Mouse (Mus musculus) heart, postnatal 4 days (tissue): ENCODE measurements around the gene Olfr578. TPM values are rescaled to one million over a fixed set of nuclear protein-coding genes. Genes with fewer than 3 reads are reported as not detected.

Experiments
- DNase-seq: peaks from one replicate; pipeline ENCODE4 v3.0.0; 2021
- total RNA-seq, 2 experiments: library from RNA; stranded (reverse); gene quantifications; 2 replicates each; pipeline ENCODE4 v1.2.3; 2021

The Olfr578 gene
- total RNA-seq: not detected

- no peak for DNase-seq
These were observed at the start of gene Olfr578 for GRCm38 (mm10) chr7:102989224-102989623. Olfr578 (minus strand) TSS chr7:102989324.

- no peak for DNase-seq
These were observed 48.6 kb upstream of the Olfr578 start, which contains the start of gene Olfr582 for GRCm38 (mm10) chr7:103037724-103038123. Olfr582 (plus strand) TSS chr7:103038024.

- DNase-seq: no peak
These were observed 13.3 kb downstream of the Olfr578 start, which contains the start of gene Olfr577 for GRCm38 (mm10) chr7:102975843-102976242. Olfr577 (minus strand) TSS chr7:102975943.

GRCm38 (mm10) chr7:102974399-102974798, 14.7 kb downstream of the Olfr578 start:
- no peak for DNase-seq

GRCm38 (mm10) chr7:102962360-102962759, 26.8 kb downstream of the Olfr578 start, which contains the start of gene Olfr576:
Olfr576 (plus strand) TSS chr7:102962660.
- DNase-seq: no peak

GRCm38 (mm10) chr7:102958593-102958992, 30.5 kb downstream of the Olfr578 start, which contains the start of gene Olfr575:
Olfr575 (minus strand) TSS chr7:102958775.
- DNase-seq: no peak

GRCm38 (mm10) chr7:102958137-102958536, 31.0 kb downstream of the Olfr578 start:
- no peak for DNase-seq

- no peak for DNase-seq
These were observed 38.4 kb downstream of the Olfr578 start for GRCm38 (mm10) chr7:102950732-102951131.

GRCm38 (mm10) chr7:102948167-102948566, 41.0 kb downstream of the Olfr578 start, which contains the start of gene Olfr574:
Olfr574 (plus strand) TSS chr7:102948467.
- no peak for DNase-seq

- DNase-seq: no peak
These were observed 45.7 kb downstream of the Olfr578 start for GRCm38 (mm10) chr7:102943417-102943816.

- DNase-seq: no peak
These were observed 46.6 kb downstream of the Olfr578 start, which contains the start of gene Olfr573-ps1 for GRCm38 (mm10) chr7:102942475-102942874. Olfr573-ps1 (minus strand) TSS chr7:102942575.

Other genes with a start within 250 kb of the Olfr578 start
- under 1 TPM; 0.19 to 0.23 TPM for gene Olfr560, start 230.0 kb downstream of the Olfr578 start, total RNA-seq
- gene Olfr78, start 229.9 kb downstream of the Olfr578 start, total RNA-seq: 1 to 10 TPM; 1.1 to 1.4 TPM
- gene Olfr561, start 218.1 kb downstream of the Olfr578 start, total RNA-seq: not detected
- not detected for gene Olfr564, start 185.8 kb downstream of the Olfr578 start, total RNA-seq
- gene Olfr566, start 130.6 kb downstream of the Olfr578 start, total RNA-seq: not detected
- not detected for gene Olfr568, start 112.2 kb downstream of the Olfr578 start, total RNA-seq
- gene Olfr569, start 98.4 kb downstream of the Olfr578 start, total RNA-seq: not detected
- not detected for gene Olfr570, start 94.7 kb downstream of the Olfr578 start, total RNA-seq
- gene Olfr571, start 71.8 kb downstream of the Olfr578 start, total RNA-seq: not detected
- gene Olfr572, start 64.9 kb downstream of the Olfr578 start, total RNA-seq: not detected
- gene Olfr573-ps1, start 46.7 kb downstream of the Olfr578 start, total RNA-seq: not detected
- not detected for gene Olfr574, start 40.9 kb downstream of the Olfr578 start, total RNA-seq
- not detected for gene Olfr575, start 30.5 kb downstream of the Olfr578 start, total RNA-seq
- gene Olfr576, start 26.7 kb downstream of the Olfr578 start, total RNA-seq: not detected
- not detected for gene Olfr577, start 13.4 kb downstream of the Olfr578 start, total RNA-seq
- not detected for gene Olfr582, start 48.7 kb upstream of the Olfr578 start, total RNA-seq
- not detected for gene Olfr583, start 62.0 kb upstream of the Olfr578 start, total RNA-seq
- not detected for gene Olfr584, start 92.6 kb upstream of the Olfr578 start, total RNA-seq
- not detected for gene Olfr585, start 108.4 kb upstream of the Olfr578 start, total RNA-seq
- not detected for gene Olfr586, start 136.3 kb upstream of the Olfr578 start, total RNA-seq
- not detected for gene Olfr588-ps1, start 151.6 kb upstream of the Olfr578 start, total RNA-seq
- gene Olfr589, start 167.0 kb upstream of the Olfr578 start, total RNA-seq: not detected
- gene Olfr591, start 189.0 kb upstream of the Olfr578 start, total RNA-seq: not detected
- gene Olfr592, start 195.5 kb upstream of the Olfr578 start, total RNA-seq: not detected
- not detected for gene Olfr593, start 222.5 kb upstream of the Olfr578 start, total RNA-seq
- gene Olfr594, start 227.7 kb upstream of the Olfr578 start, total RNA-seq: not detected